Mouse (Mus musculus): ENCODE measurements around the gene Ilk. TPM values are rescaled to one million over a fixed set of nuclear protein-coding genes. Genes with fewer than 3 reads are reported as not detected.
A peak's percentile ranks its signal among the peaks of the same experiment; 100 is the strongest.
"Not testable (repeated sequence)": the region's sequence is repeated elsewhere in the genome, so short reads cannot be mapped to it uniquely, and the experiment has no call there.

Ilk gene
- total RNA-seq, 2 experiments from 2014 or later, result 112 to 117 TPM

GRCm38 (mm10) chr7:105742539-105743215 lies 6.3 kb downstream of the Ilk start:
- not testable (repeated sequence) for DNase-seq (ENCODE audit: low spot score in 2 of 2)

- DNase-seq (ENCODE audit: low spot score in 2 of 2), result not testable (repeated sequence)
These were observed 7.0 kb downstream of the Ilk start for GRCm38 (mm10) chr7:105743246-105743925.

GRCm38 (mm10) chr7:105743926-105744590 lies 7.7 kb downstream of the Ilk start, which contains the start of gene Taf10:
TSS of gene Taf10 (minus strand) at chr7:105744361.
- DNase-seq (ENCODE audit: low spot score in 2 of 2), result peak; percentile 78 to 84

- DNase-seq (ENCODE audit: low spot score in 2 of 2), result no peak
These were observed 11.4 kb downstream of the Ilk start for GRCm38 (mm10) chr7:105747776-105748175.

- peak; percentile 91 to 92 for DNase-seq (ENCODE audit: low spot score in 2 of 2)
These were observed 15.4 kb downstream of the Ilk start, which contains the start of gene Tpp1 for GRCm38 (mm10) chr7:105751491-105752433. TSS of gene Tpp1 (minus strand) at chr7:105752235.

GRCm38 (mm10) chr7:105752716-105753115 lies 16.3 kb downstream of the Ilk start:
- DNase-seq (ENCODE audit: low spot score in 2 of 2), result peak in 1 of 2 experiments; percentile 23

- DNase-seq (ENCODE audit: low spot score in 2 of 2), result no peak
These were observed 16.9 kb downstream of the Ilk start for GRCm38 (mm10) chr7:105753281-105753680.

GRCm38 (mm10) chr7:105761813-105762484 lies 25.6 kb downstream of the Ilk start:
- DNase-seq (ENCODE audit: low spot score in 2 of 2), result peak in 1 of 2 experiments; percentile 31

GRCm38 (mm10) chr7:105762517-105763270 lies 26.3 kb downstream of the Ilk start:
- DNase-seq (ENCODE audit: low spot score in 2 of 2), result no peak

- no peak for DNase-seq (ENCODE audit: low spot score in 2 of 2)
These were observed 27.9 kb downstream of the Ilk start for GRCm38 (mm10) chr7:105764331-105764730.

GRCm38 (mm10) chr7:105767729-105768165 lies 31.4 kb downstream of the Ilk start:
- no peak for DNase-seq (ENCODE audit: low spot score in 2 of 2)

- DNase-seq (ENCODE audit: low spot score in 2 of 2), result no peak
These were observed 33.6 kb downstream of the Ilk start for GRCm38 (mm10) chr7:105769959-105770358.

- DNase-seq (ENCODE audit: low spot score in 2 of 2), result no peak
These were observed 35.9 kb downstream of the Ilk start for GRCm38 (mm10) chr7:105772331-105772730.

GRCm38 (mm10) chr7:105773041-105773440 lies 36.6 kb downstream of the Ilk start:
- DNase-seq (ENCODE audit: low spot score in 2 of 2), result no peak

GRCm38 (mm10) chr7:105774661-105775060 lies 38.3 kb downstream of the Ilk start:
- no peak for DNase-seq (ENCODE audit: low spot score in 2 of 2)

- DNase-seq (ENCODE audit: low spot score in 2 of 2), result no peak
These were observed 39.6 kb downstream of the Ilk start for GRCm38 (mm10) chr7:105776026-105776425.

- no peak for DNase-seq (ENCODE audit: low spot score in 2 of 2)
These were observed 40.9 kb downstream of the Ilk start for GRCm38 (mm10) chr7:105777316-105777715.

- no peak for DNase-seq (ENCODE audit: low spot score in 2 of 2)
These were observed 41.6 kb downstream of the Ilk start for GRCm38 (mm10) chr7:105777797-105778552.
